Mouse (Mus musculus): Measurements from ENCODE around the gene Rnf227. TPM values are rescaled to one million over a fixed set of nuclear protein-coding genes. Genes with fewer than 3 reads are reported as not detected.

Gene Rnf227
- polyA plus RNA-seq, 1 experiment: 0.25 TPM

GRCm38 (mm10) chr11:69331152-69331551, 9.1 kb upstream of the Rnf227 start:
- TF ChIP-seq POLR2A (IDR thresholded peaks at IDR 0.05; ENCODE audit: low read depth, low read length): no peak
- no peak for TF ChIP-seq CTCF (IDR thresholded peaks at IDR 0.05; ENCODE audit: extremely low read depth, insufficient read length, insufficient replicate concordance, low read depth, low read length)
- 93% methylated on average over 6 of the region's 6 CpGs for WGBS
- H3K4me1 ChIP-seq (ENCODE audit: control insufficient read depth, insufficient read depth, insufficient read length, low read length): peaks cover 10% of the 10 kb centered on the region; the same call in 1 of the 2 replicates
- H3K4me3 ChIP-seq (ENCODE audit: low read depth, low read length): no peak overlapping the region
- peaks cover 9% of the 10 kb centered on the region for H3K27me3 ChIP-seq (ENCODE audit: control insufficient read depth, insufficient read depth, low read length)
- no peaks in the 10 kb centered on the region for H3K36me3 ChIP-seq (ENCODE audit: control insufficient read depth, insufficient read depth, low read length)
- no peak overlapping the region for H3K27ac ChIP-seq (ENCODE audit: insufficient read depth, low read depth, low read length)

- WGBS: 1% methylated on average over 24 of the region's 24 CpGs
- Histone ChIP-seq H3K4me1 (ENCODE audit: control insufficient read depth, insufficient read depth, insufficient read length, low read length) (0 out of 2 replicates have a peak, but pooled peaks cover 6% of the 10 kb centered on the region), H3K27ac (ENCODE audit: insufficient read depth, low read depth, low read length) (no peak overlapping the region)
These were observed 8.3 kb upstream of the Rnf227 start for GRCm38 (mm10) chr11:69331929-69332405.

GRCm38 (mm10) chr11:69332713-69333253, 7.5 kb upstream of the Rnf227 start:
- H3K27me3 ChIP-seq (ENCODE audit: control insufficient read depth, insufficient read depth, low read length): no peaks in the 10 kb centered on the region
- H3K4me1 ChIP-seq (ENCODE audit: control insufficient read depth, insufficient read depth, insufficient read length, low read length): 0 out of 2 replicates have a peak, but pooled peaks cover 6% of the 10 kb centered on the region
- no peak overlapping the region for H3K4me3 ChIP-seq (ENCODE audit: low read depth, low read length)
- 29% methylated on average over 8 of the region's 8 CpGs for WGBS
- H3K27ac ChIP-seq (ENCODE audit: insufficient read depth, low read depth, low read length): no peak overlapping the region
- TF ChIP-seq POLR2A (IDR thresholded peaks at IDR 0.05; ENCODE audit: low read depth, low read length) (no peak), CTCF (IDR thresholded peaks at IDR 0.05; ENCODE audit: extremely low read depth, insufficient read length, insufficient replicate concordance, low read depth, low read length) (no peak)
- H3K36me3 ChIP-seq (ENCODE audit: control insufficient read depth, insufficient read depth, low read length): no peaks in the 10 kb centered on the region

More at GRCm38 (mm10) chr11:69331929-69332405, 8.3 kb upstream of the Rnf227 start:
- peaks cover 2% of the 10 kb centered on the region; the same call in 1 of the 2 replicates for H3K27me3 ChIP-seq (ENCODE audit: control insufficient read depth, insufficient read depth, low read length)
- H3K36me3 ChIP-seq (ENCODE audit: control insufficient read depth, insufficient read depth, low read length): no peaks in the 10 kb centered on the region
- H3K4me3 ChIP-seq (ENCODE audit: low read depth, low read length): peak overlapping the region; percentile 80
- no peak; the same call in 1 of the 2 replicates for TF ChIP-seq POLR2A (IDR thresholded peaks at IDR 0.05; ENCODE audit: low read depth, low read length)
- TF ChIP-seq CTCF (IDR thresholded peaks at IDR 0.05; ENCODE audit: extremely low read depth, insufficient read length, insufficient replicate concordance, low read depth, low read length): 0 out of 2 replicates have a peak, but pooled peaks have one; percentile 9

GRCm38 (mm10) chr11:69333922-69334321, 6.3 kb upstream of the Rnf227 start:
- TF ChIP-seq CTCF (IDR thresholded peaks at IDR 0.05; ENCODE audit: extremely low read depth, insufficient read length, insufficient replicate concordance, low read depth, low read length) (no peak; the same call in 1 of the 2 replicates), POLR2A (IDR thresholded peaks at IDR 0.05; ENCODE audit: low read depth, low read length) (no peak)
- WGBS: 56% methylated on average over 3 of the region's 3 CpGs
- Histone ChIP-seq H3K4me3 (ENCODE audit: low read depth, low read length) (no peak overlapping the region), H3K4me1 (ENCODE audit: control insufficient read depth, insufficient read depth, insufficient read length, low read length) (0 out of 2 replicates have a peak, but pooled peaks cover 6% of the 10 kb centered on the region), H3K27me3 (ENCODE audit: control insufficient read depth, insufficient read depth, low read length) (no peaks in the 10 kb centered on the region), H3K27ac (ENCODE audit: insufficient read depth, low read depth, low read length) (no peak overlapping the region), H3K36me3 (ENCODE audit: control insufficient read depth, insufficient read depth, low read length) (no peaks in the 10 kb centered on the region)

- Histone ChIP-seq H3K4me3 (ENCODE audit: low read depth, low read length) (no peak overlapping the region), H3K4me1 (ENCODE audit: control insufficient read depth, insufficient read depth, insufficient read length, low read length) (0 out of 2 replicates have a peak, but pooled peaks cover 6% of the 10 kb centered on the region), H3K27me3 (ENCODE audit: control insufficient read depth, insufficient read depth, low read length) (no peaks in the 10 kb centered on the region), H3K36me3 (ENCODE audit: control insufficient read depth, insufficient read depth, low read length) (no peaks in the 10 kb centered on the region), H3K27ac (ENCODE audit: insufficient read depth, low read depth, low read length) (no peak overlapping the region)
- 72% methylated on average over 4 of the region's 4 CpGs for WGBS
- TF ChIP-seq POLR2A (IDR thresholded peaks at IDR 0.05; ENCODE audit: low read depth, low read length): no peak
- no peak for TF ChIP-seq CTCF (IDR thresholded peaks at IDR 0.05; ENCODE audit: extremely low read depth, insufficient read length, insufficient replicate concordance, low read depth, low read length)
These were observed 5.5 kb upstream of the Rnf227 start for GRCm38 (mm10) chr11:69334796-69335195.

- no peak overlapping the region for H3K4me3 ChIP-seq (ENCODE audit: low read depth, low read length)
- peaks cover 77% of the 10 kb centered on the region for H3K36me3 ChIP-seq (ENCODE audit: control insufficient read depth, insufficient read depth, low read length)
- whole genome bisulfite sequencing: 92% methylated on average over 23 of the region's 26 CpGs
These were observed 6.2 kb downstream of the Rnf227 start for GRCm38 (mm10) chr11:69346441-69346840.

GRCm38 (mm10) chr11:69356544-69356943, 16.3 kb downstream of the Rnf227 start:
- H3K27me3 ChIP-seq (ENCODE audit: control insufficient read depth, insufficient read depth, low read length): no peaks in the 10 kb centered on the region
- WGBS: 94% methylated on average over 5 of the region's 5 CpGs
- no peak overlapping the region for H3K4me3 ChIP-seq (ENCODE audit: low read depth, low read length)
- peaks cover 6% of the 10 kb centered on the region; the same call in 1 of the 2 replicates for H3K4me1 ChIP-seq (ENCODE audit: control insufficient read depth, insufficient read depth, insufficient read length, low read length)
- no peak overlapping the region for H3K27ac ChIP-seq (ENCODE audit: insufficient read depth, low read depth, low read length)
- H3K36me3 ChIP-seq (ENCODE audit: control insufficient read depth, insufficient read depth, low read length): peaks cover 93% of the 10 kb centered on the region
- no peak for TF ChIP-seq CTCF (IDR thresholded peaks at IDR 0.05; ENCODE audit: extremely low read depth, insufficient read length, insufficient replicate concordance, low read depth, low read length)
- TF ChIP-seq POLR2A (IDR thresholded peaks at IDR 0.05; ENCODE audit: low read depth, low read length): no peak

More at GRCm38 (mm10) chr11:69346441-69346840, 6.2 kb downstream of the Rnf227 start:
- TF ChIP-seq CTCF (IDR thresholded peaks at IDR 0.05; ENCODE audit: extremely low read depth, insufficient read length, insufficient replicate concordance, low read depth, low read length) (no peak), POLR2A (IDR thresholded peaks at IDR 0.05; ENCODE audit: low read depth, low read length) (no peak)
- Histone ChIP-seq H3K27me3 (ENCODE audit: control insufficient read depth, insufficient read depth, low read length) (no peaks in the 10 kb centered on the region), H3K27ac (ENCODE audit: insufficient read depth, low read depth, low read length) (no peak overlapping the region), H3K4me1 (ENCODE audit: control insufficient read depth, insufficient read depth, insufficient read length, low read length) (no peaks in the 10 kb centered on the region)

Measured in small intestine, adult 2 months (tissue).